Mouse (Mus musculus) forebrain, embryonic 12.5 days (tissue): ENCODE measurements around the gene Cptp. TPM values are rescaled to one million over a fixed set of nuclear protein-coding genes. Genes with fewer than 3 reads are reported as not detected.

Source experiments
- microRNA-seq: library from miRNA; unstranded; fragments of <30 nt; microRNA quantifications from one replicate; pipeline ENCODE4, GENCODE M21; 2017
- polyA plus RNA-seq: library from polyadenylated mRNA; unstranded; fragments of >200 nt; fragmentation: Nextera tagmentation; extraction: Ambion mirVana; gene quantifications from 2 replicates; pipeline ENCODE4 v1.2.1, GENCODE M21; 2016

Gene Cptp
- polyA plus RNA-seq, 1 experiment from 2014 or later: 17.9 TPM

Small RNA genes within 50 kb of the gene (microRNA-seq; reads per million reads assigned to microRNA genes)
- not detected for gene Gm22991

Other genes with a start within 250 kb of the Cptp start
- gene Cdk11b, start 244.6 kb downstream of the Cptp start, polyA plus RNA-seq: 91.6 and 97.7 TPM in 2 replicates
- gene Gm10563, start 224.0 kb downstream of the Cptp start, polyA plus RNA-seq: not detected in 2 replicates
- 2.2 and 2.4 TPM in 2 replicates for gene Mmp23, start 216.1 kb downstream of the Cptp start, polyA plus RNA-seq
- gene Mib2, start 200.2 kb downstream of the Cptp start, polyA plus RNA-seq: 30.7 and 35.8 TPM in 2 replicates
- 2.4 and 5.9 TPM in 2 replicates for gene Fndc10, start 175.1 kb downstream of the Cptp start, polyA plus RNA-seq
- gene Ssu72, start 164.6 kb downstream of the Cptp start, polyA plus RNA-seq: 137 and 139 TPM in 2 replicates
- 2.5 and 3.2 TPM in 2 replicates for gene Tmem240, start 134.6 kb downstream of the Cptp start, polyA plus RNA-seq
- gene Atad3a, start 108.3 kb downstream of the Cptp start, polyA plus RNA-seq: 95.3 and 99.0 TPM in 2 replicates
- gene Vwa1, start 94.7 kb downstream of the Cptp start, polyA plus RNA-seq: 9.8 and 11.5 TPM in 2 replicates
- gene Tmem88b, start 83.6 kb downstream of the Cptp start, polyA plus RNA-seq: 0.22 and 0.35 TPM in 2 replicates
- gene Ankrd65, start 79.0 kb downstream of the Cptp start, polyA plus RNA-seq: not detected in 2 replicates
- gene Mrpl20, start 66.6 kb downstream of the Cptp start, polyA plus RNA-seq: 209 and 210 TPM in 2 replicates
- gene Ccnl2, start 57.0 kb downstream of the Cptp start, polyA plus RNA-seq: 195 and 202 TPM in 2 replicates
- gene Aurkaip1, start 38.2 kb downstream of the Cptp start, polyA plus RNA-seq: 131 and 132 TPM in 2 replicates
- gene Mxra8, start 29.8 kb downstream of the Cptp start, polyA plus RNA-seq: 22.9 and 24.3 TPM in 2 replicates
- 6.1 and 9.2 TPM in 2 replicates for gene Dvl1, start 22.0 kb downstream of the Cptp start, polyA plus RNA-seq
- 0.51 and 0.61 TPM in 2 replicates for gene Tas1r3, start 6.1 kb downstream of the Cptp start, polyA plus RNA-seq
- 92.2 and 94.1 TPM in 2 replicates for gene Ints11, start 106 bp upstream of the Cptp start, polyA plus RNA-seq
- gene Pusl1, start 22.3 kb upstream of the Cptp start, polyA plus RNA-seq: 44.6 and 48.8 TPM in 2 replicates
- 47.9 and 57.2 TPM in 2 replicates for gene Acap3, start 22.4 kb upstream of the Cptp start, polyA plus RNA-seq
- gene Ube2j2, start 74.4 kb upstream of the Cptp start, polyA plus RNA-seq: 154 and 159 TPM in 2 replicates
- 10.9 and 11.6 TPM in 2 replicates for gene C1qtnf12, start 92.9 kb upstream of the Cptp start, polyA plus RNA-seq
- gene B3galt6, start 123.2 kb upstream of the Cptp start, polyA plus RNA-seq: 16.4 and 18.6 TPM in 2 replicates
- gene Sdf4, start 123.4 kb upstream of the Cptp start, polyA plus RNA-seq: 115 and 117 TPM in 2 replicates
- 0.70 and 1.2 TPM in 2 replicates for gene Tnfrsf4, start 144.4 kb upstream of the Cptp start, polyA plus RNA-seq
- 1.3 and 1.4 TPM in 2 replicates for gene Tnfrsf18, start 156.7 kb upstream of the Cptp start, polyA plus RNA-seq
- gene Ttll10, start 190.0 kb upstream of the Cptp start, polyA plus RNA-seq: 0.22 and 0.37 TPM in 2 replicates
- gene 9430015G10Rik, start 240.5 kb upstream of the Cptp start, polyA plus RNA-seq: 68.9 and 69.0 TPM in 2 replicates